Mouse (Mus musculus): ENCODE measurements at regions not wholly inside any gene's neighbourhood (a gene's known extent, or its start where the extent isn't known, plus 50 kb on each side); places are given as distances from the start of the nearest gene placed in this dataset.
"Not testable (repeated sequence)": the region's sequence is repeated elsewhere in the genome, so short reads cannot be mapped to it uniquely, and the experiment has no call there.

DNA sequence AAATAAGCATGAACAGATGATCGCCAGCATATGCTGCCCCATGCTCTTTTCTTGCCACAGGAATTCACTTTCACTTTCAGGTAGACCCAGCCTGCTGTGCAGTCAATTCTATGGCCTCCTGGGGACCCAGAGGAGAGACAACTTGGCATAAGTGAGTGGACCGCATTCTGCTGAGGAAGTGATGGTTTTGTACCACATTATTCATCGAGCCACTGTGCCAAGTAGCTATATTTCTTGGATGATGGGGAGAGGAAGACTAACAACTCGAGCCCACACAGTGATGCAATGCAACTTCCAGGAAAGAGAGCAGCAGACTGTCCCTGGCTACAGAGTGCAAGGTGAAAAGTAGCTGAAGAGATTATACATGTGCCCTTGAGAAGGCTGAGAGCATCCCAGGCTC, 515.8 kb upstream of the Kif18a start:
- DNase-seq, result no peak

DNA sequence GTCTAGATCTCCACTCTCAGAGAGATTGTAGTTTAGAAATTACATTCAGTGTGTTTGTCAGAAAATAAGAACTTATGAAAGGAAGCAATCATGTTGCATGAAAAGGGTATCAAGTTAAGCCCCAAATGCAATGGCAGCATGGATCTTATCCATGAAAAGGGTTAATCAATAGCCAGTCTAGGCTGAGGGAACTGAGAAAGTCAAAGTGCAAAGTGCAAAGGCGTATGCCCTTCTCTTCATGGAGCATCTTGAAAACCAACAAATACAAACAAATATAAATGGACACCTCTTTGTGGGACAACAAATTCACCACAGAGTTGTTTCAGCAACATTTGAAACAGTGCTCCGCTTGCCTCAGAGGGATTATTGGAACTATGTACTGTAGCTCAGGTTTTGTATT, 514.1 kb upstream of the Kif18a start:
- no peak for DNase-seq

DNA sequence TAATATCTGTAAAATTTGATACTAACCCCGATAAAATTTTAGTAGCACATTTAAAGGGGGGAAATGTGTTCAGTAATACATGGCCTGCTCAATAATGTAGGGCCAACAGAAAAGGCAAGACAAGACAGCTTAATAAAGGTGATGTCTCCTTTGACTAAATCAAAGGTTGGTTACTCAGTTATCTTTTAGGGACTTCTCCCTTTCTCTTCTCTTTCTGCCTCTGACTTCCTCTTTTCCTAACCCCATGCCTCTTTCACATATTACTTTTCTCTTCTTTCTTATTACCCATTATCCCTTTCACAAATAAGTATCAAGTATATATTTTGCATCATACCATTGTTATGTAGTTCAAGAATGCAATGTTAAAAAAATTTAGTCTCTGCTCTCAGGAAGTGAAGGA, 510.2 kb upstream of the Kif18a start:
- DNase-seq, result no peak

DNA sequence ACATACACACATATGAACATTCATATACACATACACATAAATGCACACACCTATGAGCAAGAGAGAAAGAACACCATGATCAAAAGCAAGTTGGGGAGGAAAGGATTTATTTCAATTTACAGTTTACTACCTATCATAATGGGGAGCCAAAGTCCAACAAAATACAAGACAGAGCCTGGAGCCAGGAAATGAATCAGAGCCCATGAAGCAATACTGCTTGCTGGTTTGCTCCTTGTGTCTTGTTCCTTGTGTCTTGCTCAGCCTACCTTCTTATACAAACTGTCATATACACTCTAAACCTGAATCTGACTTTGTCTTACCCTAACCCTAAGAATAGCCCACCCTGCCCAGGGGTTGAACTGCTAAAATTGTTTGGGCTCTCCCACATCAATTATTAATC, 497.1 kb upstream of the Kif18a start:
- DNase-seq, result no peak

DNA sequence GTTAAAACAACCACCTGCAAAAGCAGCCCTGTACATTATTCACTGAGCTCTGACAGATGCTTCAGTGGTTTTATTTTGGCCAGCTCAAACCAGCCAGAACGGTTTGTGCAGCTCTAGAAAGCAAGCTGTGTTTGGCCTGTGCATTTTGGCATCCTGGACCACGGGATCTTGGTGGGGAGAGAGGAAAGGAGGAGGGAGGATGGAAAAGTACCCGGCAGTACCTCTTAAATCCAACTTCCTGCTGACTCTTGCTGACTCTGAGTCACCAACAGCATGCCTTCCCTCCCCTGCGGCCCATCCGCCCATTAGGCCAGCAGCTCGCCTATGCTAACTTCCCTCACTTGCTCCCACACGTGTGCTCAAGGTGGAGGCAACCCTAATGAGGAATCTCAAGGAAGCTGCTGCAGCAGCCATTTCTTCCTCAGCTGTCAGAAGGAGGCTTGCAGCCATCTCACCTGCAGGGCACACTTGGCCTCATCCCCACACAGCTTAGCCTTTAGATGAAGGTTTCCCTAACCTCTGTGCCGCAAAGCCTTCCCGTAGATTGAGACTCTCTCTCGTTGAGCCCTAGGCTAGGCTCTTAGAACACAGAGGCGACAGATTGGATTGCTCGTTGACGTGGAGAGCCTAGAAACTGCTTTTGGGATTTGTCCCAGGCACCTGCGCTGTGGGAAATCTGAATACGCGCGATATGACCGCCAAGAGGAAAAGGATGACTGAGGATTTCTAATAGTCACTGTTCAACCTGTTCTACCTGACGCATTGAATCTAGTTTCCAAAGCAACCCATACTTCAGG, 495.2 kb upstream of the Kif18a start:
- DNase-seq, result no peak

DNA sequence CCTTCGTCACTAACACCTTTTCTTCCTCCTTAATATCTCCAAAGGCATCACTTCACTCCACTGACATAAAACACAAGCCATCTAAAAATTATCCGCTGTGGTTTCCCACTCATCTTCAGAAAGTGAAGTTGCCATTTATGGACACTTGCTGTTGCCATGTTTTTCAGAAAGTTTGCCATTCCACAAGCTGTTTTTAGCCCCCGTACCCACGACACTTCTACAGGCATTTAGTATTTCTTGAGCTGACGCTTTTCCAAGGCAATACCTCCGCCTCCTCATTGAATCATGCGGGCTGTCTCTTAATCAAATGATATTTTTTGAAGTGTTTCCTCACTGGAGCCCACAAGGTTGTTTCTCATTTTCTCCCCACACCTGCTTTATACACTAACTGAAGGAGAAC, 491.4 kb upstream of the Kif18a start:
- no peak for DNase-seq

DNA sequence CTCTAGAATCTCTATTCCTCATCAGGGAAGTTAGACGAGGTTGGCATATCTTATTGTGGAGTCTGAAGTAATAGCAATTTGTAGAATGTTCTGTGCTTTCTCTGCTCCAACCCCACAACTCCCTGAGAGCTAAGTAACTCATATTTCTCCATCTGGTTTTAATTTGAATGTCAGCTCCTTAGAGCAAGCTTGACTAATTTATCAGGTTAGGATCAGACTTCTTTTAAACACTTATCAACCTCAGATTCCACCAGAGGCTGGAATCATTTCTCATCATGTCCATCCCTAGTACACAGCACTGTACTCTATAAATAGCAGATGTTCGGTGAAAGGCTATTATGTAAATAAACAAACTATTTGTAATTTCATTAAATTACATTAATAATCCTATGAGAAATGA, 485.4 kb upstream of the Kif18a start:
- no peak for DNase-seq

DNA sequence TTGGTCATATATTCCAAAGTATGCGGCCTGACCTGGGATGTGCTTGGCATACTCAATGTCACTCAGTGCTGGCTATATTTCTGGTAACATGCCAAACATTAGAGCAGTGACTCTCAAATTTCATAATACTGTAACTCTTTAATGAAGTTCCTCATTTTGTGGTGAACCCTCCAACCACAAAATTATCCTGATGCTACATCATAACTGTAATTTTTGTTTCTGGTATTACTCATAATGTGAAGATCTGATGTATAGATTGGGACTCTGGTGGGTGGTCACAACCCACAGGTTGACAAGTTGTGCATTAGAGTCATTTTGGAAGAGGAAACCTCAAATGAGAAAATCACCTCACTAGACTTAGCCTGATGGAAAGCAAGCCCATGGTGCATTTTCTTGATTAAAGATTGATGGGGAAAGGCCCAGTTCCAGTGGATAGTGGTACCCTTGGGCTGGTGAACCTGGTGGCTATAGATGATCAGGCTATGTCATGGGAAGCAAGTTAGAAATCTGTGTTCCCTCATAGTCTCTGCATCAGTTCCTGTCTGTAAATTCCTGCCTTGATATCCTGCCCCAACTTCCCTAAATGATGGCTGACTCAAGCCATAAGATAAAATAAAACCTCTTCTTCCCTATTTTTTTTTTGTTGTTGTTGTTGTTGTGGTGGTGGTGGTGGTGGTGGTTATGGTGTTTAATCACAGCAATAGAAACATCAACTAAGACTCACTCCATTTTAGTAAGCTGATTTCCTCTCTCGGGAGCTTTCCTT, 483.5 kb upstream of the Kif18a start:
- DNase-seq, result no peak

DNA sequence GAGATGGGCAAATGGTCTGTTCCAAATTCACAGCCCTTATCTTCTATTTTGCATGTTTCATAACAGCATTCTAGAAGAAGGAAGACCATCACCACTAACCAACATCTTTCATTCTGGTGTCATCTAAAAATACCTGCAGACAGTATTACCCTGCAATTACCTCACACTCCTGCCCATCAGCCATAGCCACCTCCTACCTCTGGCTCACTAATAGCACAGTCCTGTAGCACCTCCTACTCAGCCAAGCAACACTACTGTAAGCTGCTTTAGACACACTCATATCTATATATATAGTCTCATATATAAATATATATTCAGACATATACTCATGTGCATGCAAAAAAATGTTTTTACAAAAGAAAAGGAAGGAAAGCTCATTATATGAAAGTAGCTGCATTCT, 468.2 kb upstream of the Kif18a start:
- no peak for DNase-seq

DNA sequence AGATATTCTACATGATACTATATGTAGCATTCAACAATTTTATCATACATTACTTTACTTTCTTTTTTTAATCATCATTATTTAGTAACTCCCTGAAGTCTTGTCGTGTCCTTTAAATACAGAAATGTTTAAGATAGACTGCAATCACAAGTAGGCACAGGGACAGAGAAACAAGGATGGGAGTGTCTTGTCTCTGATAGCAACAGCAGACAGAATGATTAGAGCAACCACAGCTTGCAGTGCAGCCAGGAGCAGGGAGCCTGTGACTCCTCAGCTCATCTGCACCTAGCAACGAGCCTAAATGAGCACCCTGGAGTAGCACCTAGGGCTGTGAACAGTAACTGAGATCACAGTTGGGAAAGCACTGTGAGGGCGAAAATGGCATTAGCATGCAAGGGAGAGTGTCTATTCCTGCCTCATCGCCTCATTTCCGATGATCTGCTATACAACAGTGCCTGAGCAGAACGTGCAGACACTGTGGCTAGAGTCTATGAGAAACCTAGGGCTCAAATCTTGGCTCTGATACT, 467.4 kb upstream of the Kif18a start:
- DNase-seq, result no peak

DNA sequence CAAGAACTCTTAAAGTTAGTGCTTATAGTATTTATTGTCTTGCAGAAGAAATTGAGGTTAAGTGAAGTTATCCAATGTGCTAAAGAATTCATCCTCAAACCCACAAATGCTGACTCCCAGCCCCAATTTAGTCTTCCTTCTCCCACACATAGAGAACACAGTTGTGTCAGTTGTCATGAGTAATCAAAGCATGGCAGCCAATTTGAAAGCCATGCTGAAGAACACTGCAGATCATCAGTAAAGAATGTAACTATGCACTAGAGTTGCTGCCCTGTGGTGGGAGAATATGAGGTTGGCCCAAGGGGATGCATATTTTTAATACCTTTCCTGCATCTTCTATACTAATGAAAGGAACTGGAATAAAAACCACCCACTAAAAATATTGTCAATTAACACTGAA, 464.0 kb upstream of the Kif18a start:
- DNase-seq, result no peak

DNA sequence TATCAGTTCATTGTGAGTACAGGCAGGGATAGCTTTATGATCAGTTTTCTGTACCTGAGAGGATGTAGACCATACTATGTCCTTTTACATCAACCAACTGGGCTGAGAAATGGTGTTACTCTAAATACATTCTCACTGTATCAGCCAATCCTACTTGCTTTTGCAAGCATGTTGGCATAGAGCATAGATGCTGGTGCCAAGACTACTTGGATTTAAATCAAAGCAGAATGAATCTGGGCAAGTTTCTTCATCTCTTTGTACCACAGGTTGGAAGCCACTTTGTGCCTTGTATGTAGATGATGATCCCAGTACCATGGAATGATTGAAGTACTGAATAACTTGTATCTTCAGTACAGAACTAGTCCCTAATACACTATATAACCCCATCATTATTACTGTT, 456.5 kb upstream of the Kif18a start:
- DNase-seq, result no peak

DNA sequence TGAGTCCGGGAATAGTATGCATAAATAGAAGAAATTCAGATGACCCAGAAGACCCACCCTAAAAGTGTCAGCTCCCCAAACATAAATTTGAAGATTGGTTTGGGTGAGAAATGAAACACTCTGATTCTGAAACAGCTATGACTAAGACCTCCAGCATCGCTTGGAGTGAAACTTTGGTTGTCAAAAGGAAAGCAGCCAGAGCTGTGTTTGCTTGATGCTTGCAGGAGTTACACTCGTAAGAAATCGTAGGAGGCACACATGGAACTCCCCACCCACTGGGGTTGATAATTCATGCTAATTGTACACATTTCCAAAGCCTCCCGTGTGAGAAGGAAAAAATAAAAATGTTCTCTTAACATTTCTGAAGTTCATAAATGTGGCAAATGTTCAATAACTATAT, 454.6 kb upstream of the Kif18a start:
- DNase-seq, result no peak

DNA sequence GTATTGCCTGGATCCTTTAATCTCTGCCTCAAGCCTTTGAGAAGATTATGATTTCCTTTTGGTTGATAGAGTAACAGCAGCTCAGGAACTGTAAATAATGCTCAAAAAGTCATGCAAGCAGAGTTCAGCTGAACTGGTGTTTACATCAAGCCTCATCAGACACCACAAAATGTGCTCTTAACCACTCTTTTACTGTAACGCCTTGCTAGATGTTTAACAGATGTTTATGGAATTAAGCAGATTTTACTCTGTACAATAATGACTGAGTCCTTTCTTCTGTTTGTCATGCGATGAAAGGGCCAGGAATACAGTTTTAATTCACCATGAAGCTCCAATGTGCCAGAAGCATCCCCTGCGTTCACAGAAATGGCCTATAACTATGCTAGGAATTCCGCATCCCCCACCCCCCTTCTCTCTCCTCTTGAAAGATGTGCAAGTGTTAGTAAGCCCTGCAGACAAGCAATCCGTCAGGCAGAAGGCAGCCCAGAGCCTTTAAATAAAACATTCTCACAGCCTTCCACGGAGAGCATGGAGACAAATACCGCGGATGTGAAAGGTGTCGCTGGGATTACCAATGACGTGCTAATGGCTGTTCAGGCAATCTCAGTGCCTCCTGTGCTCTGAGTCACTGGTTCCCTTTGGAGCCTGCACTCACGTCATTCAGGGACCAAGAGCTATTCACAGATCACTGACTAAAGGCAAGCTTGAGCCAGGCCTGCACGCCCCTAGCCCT, 453.3 kb upstream of the Kif18a start:
- DNase-seq, result no peak

DNA sequence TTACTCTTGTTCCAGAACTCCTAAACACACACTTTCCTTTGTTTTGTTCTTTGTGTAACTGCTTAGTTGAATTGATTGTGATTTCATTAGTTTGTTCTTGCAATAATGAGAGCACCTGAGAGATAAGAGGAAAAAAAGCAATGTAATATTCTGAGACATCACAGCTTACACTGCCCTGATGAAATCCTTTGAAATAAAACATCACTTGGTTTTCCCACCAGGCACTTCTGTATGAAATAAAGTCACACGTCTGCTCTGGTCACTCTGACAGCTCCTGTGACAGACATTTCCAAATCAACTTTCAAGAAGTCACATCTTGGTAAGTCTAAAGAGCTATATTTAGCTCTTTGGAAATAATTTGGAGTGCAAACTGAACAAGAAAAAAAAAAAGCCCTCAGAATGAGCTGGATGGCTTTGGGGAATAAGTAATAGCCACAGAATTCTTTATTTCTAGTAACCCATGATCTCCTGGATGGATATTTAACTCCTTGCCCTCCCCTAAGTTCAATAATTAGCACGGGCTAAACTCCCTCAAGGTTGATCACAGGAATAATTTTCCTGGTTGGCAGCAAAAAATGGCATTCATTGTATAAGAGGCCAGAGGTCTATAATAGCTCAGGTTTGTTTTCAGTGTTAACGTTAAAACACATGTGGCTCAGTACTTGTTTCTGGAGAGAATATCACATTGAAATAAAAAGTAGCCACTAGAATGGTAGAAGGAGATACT, 452.4 kb upstream of the Kif18a start:
- DNase-seq, result no peak

DNA sequence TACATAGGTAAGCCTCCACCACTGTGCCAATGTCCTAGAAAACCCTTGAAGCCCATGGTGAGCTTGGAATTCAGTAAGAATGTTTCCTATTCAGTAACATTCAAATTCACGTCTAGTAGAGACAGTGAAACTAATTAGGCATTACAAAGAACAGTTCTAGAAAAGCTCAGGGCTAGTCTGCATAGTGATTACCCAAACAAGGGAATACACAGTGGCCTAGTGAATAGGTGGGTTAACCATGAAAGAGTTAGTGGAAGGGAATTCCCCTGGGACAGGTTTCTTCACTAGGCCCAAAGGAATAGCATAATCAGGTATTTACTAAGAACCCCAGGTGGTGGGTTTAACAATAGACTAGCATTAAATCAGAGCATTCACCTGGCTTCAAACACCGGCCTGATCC, 436.7 kb upstream of the Kif18a start:
- not testable (repeated sequence) for DNase-seq

DNA sequence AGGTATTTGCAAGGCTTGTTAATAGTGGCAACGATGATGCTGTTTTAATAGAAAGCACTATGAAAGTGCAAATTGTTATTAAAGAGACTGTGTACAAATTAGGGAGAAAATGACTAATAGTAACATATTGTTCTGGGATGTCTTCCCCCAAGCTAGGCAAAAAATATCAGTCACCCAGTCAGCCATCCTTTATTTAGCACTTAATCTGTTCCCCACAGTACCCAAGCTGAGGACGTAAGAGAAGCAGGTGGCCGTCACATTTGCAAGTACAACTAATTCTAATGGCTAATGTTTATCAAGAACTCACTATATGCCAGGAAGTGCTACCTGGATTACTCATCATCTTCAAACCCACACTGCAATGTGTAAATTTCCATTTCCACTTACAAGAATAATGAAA, 432.5 kb upstream of the Kif18a start:
- no peak for DNase-seq

DNA sequence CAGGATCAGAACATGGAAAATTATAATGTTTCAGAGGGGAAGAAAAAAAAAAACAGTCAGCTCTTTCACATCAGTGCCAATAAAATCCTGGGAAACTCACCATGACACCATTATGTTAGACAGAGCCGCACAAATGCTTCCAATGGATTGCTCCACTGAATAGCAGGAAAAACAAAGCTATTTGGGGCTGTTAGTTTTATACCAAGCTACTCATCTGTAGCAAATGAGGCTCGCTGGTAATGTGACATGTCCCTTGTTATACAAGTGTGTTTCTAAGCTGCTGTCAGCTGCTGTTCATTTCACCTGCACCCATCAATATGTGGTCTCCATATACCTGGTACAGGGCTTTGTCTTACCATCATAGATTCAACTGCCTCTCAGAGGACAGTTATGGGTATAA, 426.1 kb upstream of the Kif18a start:
- no peak for DNase-seq

DNA sequence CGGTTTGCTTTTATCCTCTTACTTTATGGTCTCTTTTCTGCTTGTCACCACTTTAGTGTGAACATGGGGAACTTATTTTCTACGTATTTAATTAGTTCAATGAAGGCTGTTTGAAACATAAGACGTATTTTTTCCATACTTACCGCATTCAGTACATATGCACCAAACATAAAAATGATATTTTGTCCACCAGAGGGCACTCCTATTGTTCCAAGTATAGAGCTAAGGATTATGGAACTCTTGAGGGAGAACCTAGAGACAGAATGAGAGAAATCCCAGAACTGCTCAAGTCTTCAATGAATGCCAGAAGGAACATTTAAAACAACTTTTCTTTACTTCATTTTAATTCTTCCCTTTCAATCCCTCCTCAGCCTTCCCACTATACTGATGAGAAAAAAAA, 403.4 kb upstream of the Kif18a start:
- DNase-seq, result peak; percentile 34

DNA sequence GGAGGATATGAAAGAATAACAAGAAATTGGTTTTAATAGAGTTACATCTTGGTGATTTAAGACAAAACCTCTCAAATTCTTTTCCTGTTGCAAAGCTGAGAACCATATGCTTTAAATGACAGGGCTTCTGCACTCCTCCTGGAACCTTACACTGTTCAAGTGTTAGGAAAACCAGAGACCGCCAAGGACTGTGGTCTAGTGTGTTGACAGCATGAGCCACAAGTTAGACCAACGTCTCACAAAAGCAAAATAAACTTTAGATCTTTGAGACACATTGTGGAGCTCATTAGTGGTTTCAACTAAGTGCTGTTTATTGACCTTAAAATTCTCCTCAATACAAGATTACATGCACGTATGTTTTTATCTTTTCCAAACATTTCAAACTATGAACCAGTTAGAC, 402.9 kb upstream of the Kif18a start:
- no peak for DNase-seq

DNA sequence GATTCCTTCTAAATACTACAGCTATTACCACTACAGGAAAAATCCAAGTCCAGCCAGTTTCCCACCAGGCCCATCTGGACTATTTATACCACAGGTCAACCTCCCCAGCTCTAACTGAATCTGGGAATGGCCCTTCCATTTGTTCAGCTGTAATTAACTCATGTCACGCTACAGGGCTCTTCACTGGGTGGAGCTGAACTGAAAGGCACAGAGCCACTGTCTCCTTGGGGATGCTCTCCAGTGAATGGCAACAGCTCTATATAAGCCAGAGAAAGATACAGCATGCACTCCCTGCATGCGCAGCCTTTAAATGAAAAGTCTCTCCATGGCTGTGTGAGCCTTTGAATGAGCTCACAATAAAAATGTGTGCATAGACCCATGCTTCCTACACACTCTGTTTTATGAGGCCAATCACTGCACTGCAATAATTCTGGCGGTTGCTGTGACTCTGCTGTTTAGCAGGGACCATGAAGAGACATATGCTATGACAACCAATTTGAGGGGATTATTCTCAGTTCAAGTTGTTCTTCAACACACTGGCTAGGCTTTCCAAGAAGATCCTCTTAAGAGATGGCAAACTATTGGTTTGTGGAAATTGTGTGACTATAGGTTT, 376.3 kb upstream of the Kif18a start:
- DNase-seq, result no peak

DNA sequence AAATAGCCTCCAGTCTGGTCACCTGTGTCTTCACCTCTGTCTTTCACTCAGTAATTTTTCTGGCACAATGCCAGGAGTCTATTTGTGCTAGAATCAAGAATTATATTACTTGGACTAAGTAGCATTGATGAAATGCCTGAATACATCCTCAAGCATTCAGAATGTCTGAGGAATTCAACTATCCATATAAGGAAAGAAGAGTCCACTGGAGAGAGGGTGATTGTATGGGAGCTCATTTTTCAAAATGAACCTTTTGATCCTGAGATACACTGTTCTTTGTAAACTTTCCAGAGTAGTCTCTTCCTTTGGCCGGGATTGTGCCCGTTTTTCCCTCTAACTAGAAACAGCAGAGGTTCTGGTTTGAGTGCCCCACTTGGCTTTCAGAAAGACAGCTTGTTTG, 367.0 kb upstream of the Kif18a start:
- DNase-seq, result no peak

DNA sequence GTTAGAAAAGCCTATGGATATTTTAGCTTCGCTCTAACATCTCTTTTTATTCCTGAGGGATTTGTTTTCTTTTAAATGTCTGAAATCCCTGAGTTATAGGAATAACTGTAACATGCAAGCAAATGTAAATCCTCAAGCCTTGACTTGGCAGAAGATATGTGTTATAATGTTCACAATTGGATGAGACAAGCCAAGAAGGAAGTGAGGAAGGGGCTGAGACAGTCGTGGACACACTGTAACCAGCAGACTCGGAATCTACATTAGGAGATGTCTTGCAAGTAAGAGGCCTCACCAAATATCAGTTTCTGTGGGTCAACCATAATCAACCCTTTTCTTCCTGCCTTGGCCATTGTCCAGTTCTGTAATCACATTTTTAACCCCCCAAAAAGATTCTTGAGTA, 366.6 kb upstream of the Kif18a start:
- no peak for DNase-seq
